Mouse (Mus musculus) kidney, adult 9 months (tissue): ENCODE results near the gene Esyt2.

Source experiments
- DNase-seq: peaks from one replicate; pipeline ENCODE4 v3.0.0; 2022

Gene Esyt2

DNA sequence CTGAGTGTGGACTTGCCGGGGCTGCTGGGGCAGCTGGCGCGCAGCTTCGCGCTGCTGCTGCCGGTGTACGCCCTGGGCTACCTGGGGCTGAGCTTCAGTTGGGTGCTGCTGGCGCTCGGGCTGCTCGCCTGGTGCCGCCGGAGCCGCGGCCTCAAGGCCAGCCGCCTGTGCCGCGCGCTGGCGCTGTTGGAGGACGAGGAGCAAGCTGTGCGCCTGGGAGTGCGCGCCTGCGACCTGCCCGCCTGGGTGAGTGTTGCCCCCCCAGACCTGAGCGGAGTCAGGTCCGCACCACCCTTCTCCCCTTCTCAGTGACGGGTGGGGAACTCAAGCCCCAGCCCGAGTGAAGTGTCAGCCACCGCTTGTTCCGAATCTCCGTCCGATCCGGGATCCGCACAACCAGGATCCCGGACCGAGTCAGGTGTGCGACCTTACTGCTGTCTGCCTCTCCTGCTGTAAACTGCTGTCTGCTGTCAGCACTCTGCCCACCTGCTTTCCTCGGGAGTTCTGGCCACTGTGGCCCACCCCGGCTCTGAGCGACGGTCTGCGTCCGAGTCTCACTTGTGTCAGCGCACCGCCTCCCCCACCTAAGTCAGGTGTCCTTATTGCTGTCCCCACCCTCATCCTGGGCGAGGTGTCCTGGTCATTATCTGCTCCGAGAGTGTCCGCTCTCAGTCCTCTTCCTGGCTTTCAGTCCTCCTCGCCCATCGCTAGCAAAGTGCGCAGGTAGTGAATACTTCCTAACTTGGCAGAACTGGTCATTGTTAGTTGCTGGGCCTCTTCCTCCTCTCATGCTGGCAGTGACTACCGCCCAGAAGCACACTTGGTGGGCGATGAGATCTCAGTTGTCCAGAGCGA is 658 bp downstream of the Esyt2 start:
- peak; percentile 32 for DNase-seq

DNA sequence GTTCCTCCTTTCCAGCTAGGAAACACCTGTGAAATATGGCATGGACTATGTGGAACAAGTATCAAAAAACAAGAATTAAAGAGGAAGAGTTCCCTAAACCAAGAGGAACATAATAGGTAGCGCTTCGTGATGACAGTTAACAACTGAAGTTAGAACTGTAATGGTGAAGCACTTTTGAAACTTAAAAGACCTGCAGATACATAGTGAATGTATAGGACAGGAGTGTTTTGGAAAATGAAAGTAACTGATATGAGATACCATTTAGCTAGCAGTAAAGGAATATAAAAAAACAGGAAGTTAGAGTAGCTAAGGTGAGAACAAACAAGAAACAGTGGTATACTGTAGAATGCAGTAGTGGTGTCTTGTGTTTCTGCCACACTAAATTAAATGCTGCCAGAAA is 1.9 kb downstream of the Esyt2 start:
- DNase-seq, result no peak

- DNase-seq, result no peak
Observed at GRCm38 (mm10) chr12:116283511-116283910, 2.5 kb downstream of the Esyt2 start.

DNA sequence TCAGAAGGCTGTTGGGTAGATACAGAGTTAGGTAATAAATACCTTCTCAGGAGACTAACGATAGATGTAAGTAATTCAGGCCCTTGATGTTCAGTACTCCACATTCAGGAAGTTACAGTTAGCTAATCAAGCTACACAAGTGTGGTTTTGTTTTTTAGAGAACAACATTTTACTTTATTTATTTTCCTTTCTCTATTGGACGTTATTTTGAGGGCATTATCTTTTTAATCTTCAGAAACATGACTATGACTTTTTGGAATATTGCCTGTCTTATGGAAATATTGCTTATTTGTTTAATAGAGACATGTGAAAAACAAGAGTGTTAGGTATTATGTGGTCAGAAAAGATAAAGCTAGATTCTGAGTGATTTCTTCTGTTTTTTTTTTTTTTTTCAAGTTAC is 12.2 kb downstream of the Esyt2 start:
- DNase-seq, result no peak

GRCm38 (mm10) chr12:116293599-116294292 is 12.8 kb downstream of the Esyt2 start:
- DNase-seq, result peak; percentile 37

DNA sequence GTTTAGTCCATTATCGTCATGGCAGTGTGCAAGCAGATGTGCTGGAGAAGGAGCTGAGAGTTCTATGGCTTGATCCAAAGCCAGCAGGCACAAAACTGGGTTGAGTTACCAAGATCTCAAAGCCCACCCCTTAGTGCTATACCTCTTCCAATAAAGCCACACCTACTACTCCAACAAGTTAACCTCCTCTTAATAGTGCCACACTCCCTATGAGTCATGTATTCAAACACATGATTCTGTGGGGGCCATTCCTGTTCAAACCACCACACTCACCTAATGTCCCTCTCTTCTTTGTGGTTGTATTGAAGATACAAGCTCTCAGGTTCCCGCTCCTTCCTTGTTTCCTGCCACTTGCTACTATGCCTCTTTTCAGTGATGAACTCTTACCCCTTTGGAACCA is 18.9 kb downstream of the Esyt2 start:
- DNase-seq, result no peak

DNA sequence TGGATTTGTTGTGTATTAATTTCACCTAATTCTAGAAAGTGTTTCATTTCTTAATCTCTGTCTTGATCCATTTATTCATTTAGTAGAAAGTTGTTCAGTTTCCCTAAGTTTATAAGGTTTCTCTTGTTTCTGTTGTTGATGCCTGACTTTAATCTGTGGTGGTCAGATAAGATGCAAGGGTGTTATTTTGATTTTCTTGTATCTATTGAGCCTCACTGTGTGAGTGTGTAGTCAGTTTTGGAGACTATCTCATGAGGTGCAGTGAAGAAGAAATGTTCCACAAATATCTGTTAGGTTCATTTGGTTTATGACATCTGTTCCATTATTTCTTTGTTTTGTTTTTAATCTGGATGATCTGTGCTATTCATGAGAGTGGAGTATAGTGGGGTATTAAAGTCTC is 21.2 kb downstream of the Esyt2 start:
- no peak for DNase-seq

DNA sequence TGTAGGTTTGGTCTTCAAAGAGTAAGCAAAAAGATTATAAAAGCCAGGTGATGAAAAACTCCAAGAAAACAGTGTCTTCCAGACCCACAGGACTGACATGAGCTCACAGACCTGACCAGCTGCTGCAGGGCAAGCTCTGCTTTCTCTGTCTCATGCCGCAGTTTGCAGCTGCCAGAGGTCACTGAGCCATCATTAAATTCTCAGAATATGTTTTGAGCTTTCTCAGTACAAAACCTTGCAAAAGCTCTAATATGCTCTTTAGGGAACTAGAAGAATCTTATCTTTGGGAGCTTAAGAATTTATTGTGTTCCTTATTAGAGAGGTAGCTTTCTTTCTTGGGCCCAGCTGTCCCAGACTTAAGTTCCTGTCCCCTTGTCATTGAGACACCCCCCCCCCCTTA is 25.0 kb downstream of the Esyt2 start:
- no peak for DNase-seq

- DNase-seq, result no peak
Observed at GRCm38 (mm10) chr12:116307870-116308269, 26.9 kb downstream of the Esyt2 start.

DNA sequence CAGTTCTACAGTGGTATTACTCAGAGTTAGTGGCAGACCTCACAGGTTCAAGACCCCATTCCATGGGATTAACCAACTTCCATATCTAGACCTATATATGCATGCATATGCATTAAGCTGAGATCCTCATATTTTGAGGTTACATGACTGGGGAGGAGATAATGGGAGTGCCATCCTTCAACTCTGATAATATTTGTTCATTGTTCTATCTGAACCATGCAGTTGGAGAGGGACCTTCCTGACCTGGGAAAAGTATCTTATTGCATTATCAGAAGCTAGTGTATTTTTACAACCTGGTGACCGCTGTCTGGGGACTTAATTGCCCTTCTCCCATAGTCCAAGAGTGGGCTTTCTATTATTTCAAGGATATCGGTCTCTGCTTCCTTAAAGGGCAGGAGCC is 27.6 kb downstream of the Esyt2 start:
- no peak for DNase-seq

DNA sequence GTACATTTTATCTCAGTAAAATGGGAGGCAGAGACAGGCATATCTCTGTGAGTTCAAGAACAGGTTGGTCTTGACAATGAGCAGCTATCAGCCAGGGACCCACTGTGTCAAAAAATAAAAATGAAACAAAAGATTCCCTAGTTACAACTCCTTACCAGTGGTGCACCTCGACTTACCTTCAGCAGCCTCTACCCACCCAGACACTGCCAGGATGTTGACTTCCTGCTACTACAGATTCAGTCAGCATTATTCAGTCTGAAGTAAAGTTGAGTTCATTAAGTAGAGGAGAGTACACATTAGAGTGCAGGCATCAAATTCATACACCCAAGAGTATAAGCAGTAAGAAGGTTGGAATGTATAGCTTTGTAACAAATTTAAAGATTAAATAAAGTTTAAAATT is 32.8 kb downstream of the Esyt2 start:
- no peak for DNase-seq

GRCm38 (mm10) chr12:116315498-116315897 is 34.5 kb downstream of the Esyt2 start:
- no peak for DNase-seq

DNA sequence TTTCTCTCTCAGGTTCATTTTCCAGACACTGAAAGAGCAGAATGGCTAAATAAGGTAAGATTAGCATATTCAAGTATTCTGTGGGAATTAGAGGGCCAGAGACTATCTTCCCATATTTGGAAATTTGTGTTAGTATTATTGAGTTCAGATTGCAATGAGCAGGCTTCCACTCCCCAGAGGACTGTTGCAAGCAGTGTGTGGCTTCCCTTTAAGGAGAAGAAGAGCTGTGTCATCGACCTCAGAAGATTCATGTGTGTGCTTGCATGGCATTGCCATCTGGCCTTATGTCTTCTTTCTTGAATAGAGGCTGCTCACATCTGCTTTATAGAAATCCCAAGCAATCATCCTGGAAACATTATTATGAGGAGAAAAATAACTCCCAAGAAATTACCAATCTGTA is 36.8 kb downstream of the Esyt2 start:
- DNase-seq, result no peak

DNA sequence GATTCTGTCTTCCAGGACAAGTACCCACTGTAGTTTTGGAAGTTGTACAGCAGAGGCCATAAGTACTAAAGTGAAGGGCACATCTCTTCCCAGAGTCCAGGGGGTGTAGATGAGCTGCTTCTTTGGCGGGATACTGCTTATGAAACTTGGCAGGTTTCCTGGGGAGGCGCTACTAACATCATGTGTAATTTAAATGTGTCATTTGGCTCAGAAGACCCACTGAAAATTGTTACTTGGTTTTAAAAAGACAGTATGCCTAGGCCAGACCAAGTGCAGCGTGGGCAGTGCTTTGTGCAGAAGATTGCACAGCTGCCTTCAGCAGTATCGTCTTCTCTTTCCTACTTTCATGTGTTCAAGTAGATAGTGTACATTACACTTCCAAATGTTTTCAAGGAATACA is 44.5 kb downstream of the Esyt2 start:
- no peak for DNase-seq

DNA sequence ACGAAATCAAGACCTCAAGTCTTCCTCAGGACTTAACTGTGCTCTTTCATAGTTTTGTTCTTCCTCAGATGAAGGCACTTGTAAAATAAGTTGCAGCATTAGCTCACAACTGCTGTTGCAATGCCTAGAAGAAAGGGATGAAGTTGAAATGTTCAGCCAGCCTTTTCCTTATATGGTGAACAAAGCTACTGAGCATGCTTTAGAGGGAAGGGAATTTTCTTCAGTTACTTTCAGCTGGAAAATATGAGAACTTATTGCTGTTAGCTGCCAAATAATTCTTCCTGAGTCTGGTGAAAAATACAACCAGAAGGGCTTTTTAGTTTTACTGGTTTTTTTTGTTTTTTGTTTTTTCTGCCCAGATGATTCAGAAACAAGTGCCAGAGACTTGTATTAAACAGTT is 45.2 kb downstream of the Esyt2 start:
- DNase-seq, result peak; percentile 4

GRCm38 (mm10) chr12:116334253-116334652 is 53.3 kb downstream of the Esyt2 start:
- DNase-seq, result no peak

DNA sequence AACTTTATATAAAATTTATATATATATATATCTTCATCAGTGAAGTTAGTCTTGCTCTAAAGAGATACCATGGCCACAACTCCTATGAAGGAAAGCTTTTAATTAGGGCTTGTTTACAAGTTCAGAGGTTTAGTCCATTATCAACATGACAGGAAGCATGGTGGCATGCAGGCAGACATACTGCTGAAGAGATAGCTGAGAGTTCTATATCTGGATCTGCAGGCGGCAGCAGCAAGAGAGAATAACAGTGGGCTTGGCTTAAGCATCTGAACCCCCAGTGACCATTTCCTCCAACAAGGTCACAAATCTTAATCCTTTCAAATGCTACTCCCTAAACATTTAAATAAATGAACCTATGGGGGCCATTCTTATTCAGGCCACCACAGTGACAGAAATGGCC is 59.2 kb downstream of the Esyt2 start:
- DNase-seq, result no peak

DNA sequence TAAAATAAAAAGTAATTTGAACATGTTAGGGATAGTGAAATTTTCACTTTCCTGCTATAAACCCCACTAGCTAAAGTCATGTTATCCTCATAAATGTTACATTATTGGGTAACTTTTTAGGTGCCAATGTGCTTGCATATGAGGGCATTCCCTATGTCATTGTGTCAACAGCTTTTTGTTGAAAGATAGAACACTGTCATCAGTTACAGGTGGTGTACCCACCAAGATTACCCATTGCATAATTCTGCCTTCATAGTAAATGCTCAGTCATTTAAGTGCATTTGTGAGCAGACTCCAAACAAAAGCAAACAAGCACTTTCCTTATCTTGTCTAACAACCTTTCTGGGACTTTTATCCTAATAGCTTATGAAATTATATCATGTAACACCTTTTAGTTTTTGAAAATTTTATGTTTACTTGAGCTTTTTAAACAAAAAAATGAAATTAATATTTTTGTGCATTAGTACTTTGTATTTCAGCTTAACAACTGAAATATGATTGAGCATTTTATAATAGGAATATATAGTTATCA is 67.8 kb downstream of the Esyt2 start:
- DNase-seq, result no peak

GRCm38 (mm10) chr12:116349376-116349775 is 68.4 kb downstream of the Esyt2 start:
- DNase-seq, result no peak

DNA sequence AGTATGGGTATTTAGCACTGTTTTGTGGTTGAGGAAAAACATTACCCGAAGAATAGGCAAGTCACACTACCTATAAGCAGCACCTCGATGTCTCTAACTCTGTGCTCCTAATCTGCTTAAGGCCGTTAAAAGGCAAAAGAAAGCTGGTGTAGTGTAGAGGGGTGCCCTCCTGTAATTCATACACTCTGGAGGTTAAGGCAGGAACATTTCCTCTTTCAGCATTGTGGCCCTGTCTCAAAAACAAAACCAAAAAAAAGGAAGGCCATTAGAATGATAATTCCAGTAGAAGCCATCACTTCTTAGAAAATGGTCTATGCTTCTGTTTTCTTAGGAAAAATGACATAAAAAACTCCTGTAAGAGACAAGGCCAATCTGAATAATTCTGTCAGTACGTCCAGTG is 70.0 kb downstream of the Esyt2 start:
- no peak for DNase-seq

DNA sequence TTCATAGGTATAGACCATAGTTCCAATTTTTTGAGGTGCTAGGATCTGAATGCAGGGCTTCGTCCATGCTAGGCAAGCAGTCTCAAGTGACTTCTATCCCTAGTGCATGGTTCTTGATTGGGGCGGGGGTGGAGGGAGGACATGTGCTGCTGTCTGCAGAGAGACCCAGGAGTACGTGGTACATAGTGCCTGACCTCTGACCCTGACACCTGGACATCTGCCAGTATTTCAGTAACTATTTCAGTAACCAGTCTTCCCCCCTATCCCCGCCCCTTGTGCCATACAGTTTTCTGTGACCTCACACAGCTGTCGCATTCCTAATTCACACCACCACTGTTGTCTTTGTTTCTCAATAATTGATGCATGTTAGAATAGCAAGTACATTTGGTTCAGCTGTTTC is 71.4 kb downstream of the Esyt2 start:
- no peak for DNase-seq

DNA sequence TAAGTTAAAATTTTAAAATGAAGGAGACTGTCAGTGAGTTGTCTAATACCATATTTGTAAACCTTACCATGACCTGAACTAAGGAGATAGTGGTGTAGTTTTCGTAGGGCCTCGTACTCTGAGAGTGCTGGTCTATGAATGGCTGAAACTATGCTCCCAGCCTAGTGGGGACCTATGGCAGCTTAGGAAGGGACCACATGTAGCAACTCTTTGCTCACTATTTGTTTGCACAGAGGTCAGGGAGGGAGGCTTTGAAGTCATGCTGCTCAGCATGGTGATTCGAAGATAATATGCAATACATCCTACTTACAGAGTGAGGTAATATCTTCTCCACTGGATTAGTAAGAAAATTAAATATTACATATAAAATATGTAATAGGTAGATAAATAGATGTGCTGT is 73.7 kb downstream of the Esyt2 start:
- DNase-seq, result no peak

GRCm38 (mm10) chr12:116362091-116362490 is 81.1 kb downstream of the Esyt2 start:
- no peak for DNase-seq

DNA sequence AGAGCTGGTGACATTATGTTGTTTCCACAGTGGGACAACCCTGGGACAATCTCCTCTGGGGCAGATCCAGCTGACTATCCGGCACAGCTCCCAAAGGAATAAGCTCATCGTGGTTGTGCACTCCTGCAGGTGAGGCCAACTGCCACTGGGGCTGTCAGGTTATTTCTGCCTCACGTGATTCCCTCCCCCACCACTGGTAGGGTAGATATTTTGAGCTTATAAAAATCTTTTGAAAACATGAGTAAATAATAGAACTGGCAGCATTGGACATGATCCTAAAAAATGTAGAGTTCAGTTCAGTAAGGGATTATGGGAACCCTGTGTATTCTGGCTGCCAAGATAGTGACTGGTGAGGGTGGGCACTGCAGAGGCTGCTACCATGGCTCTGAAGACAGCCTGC is 85.9 kb downstream of the Esyt2 start:
- DNase-seq, result no peak
